Mouse (Mus musculus): Measurements from ENCODE around the gene Hamp.

The Hamp gene

DNA sequence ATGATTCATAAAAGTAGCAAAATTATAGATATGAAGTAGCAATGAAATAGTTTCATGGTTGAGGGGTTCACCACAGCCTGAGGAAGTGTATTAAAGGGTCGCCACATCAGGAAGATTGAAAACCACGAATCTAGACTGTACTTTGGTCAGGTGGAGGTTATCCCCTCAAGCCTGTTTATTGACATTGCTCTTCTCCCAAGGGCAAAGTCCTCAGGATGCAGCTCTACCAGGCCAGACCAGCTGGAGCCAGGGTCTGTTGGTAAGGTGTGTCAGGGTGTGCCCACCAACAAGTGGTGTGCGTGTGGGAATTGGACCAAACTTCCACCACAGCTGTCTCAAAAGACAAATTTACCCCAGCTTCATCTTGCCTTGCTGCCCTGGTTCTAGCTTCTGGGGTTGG is 48.6 kb downstream of the Hamp start:
- DNase-seq: no peak

DNA sequence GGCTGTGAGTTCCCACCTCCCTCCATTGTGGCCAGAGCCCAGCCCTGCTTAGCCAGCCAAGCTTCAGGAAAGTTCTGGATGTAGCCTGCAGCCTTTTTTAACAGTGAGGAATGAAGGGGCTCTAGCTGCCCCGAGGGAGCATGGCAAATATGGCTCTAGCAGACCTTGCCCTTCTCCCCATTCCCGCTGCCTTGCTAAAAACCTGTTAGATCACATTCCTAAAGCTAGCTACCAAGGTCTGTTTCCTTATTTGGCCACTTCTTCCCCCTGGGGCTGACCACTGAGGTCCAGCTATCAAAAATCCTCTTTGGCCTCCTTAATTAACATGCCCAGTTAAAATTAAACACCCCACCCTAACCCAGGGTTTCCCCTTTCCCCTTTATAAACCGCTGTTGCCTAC is 51.3 kb downstream of the Hamp start:
- DNase-seq: no peak

Measured in right cerebral cortex, postnatal 4 days (tissue).